Mouse (Mus musculus) lung, embryonic 14.5 days (tissue): ENCODE data around the gene Prex1. TPM values are rescaled to one million over a fixed set of nuclear protein-coding genes. Genes with fewer than 3 reads are reported as not detected.
"Not testable (repeated sequence)": the region's sequence is repeated elsewhere in the genome, so short reads cannot be mapped to it uniquely, and the experiment has no call there.

Experiments used
- ATAC-seq: fragments of 200-750 bp; cut with Nextera tagmentation; 2 replicates; pipeline ENCODE4 v1.8.0; 2017; ENCODE audit warnings: mild to moderate bottlenecking, moderate TSS enrichment, moderate library complexity; ENCODE audit not compliant: insufficient read depth
- DNase-seq: peaks from one replicate; pipeline ENCODE4 v3.0.0-alpha.2; 2015
- H3K27ac ChIP-seq: fragments of 300-500 bp; sonication (generic); 2 replicates; pipeline ENCODE4 v1.5.1; 2014; ENCODE audit warnings: low read depth, mild to moderate bottlenecking, moderate library complexity
- H3K27me3 ChIP-seq: fragments of 300-500 bp; sonication (generic); 2 replicates; pipeline ENCODE4 v1.6.1; 2014; ENCODE audit warnings: low read length, control low read depth; ENCODE audit not compliant: insufficient read depth
- H3K36me3 ChIP-seq: fragments of 300-500 bp; sonication (generic); 2 replicates; pipeline ENCODE4 v1.6.1; 2014; ENCODE audit warnings: control low read depth; ENCODE audit not compliant: insufficient read depth
- H3K4me1 ChIP-seq: fragments of 300-500 bp; sonication (generic); 2 replicates; pipeline ENCODE4 v1.6.1; 2014; ENCODE audit warnings: antibody characterized with exemption, control low read depth; ENCODE audit not compliant: insufficient read depth
- H3K4me2 ChIP-seq: fragments of 300-500 bp; sonication (generic); 2 replicates; pipeline ENCODE4 v1.6.1; 2014; ENCODE audit warnings: mild to moderate bottlenecking
- H3K4me3 ChIP-seq: fragments of 300-500 bp; sonication (generic); 2 replicates; pipeline ENCODE4 v1.5.1; 2014; ENCODE audit warnings: low read depth, low read length
- H3K9ac ChIP-seq: fragments of 300-500 bp; sonication (generic); 2 replicates; pipeline ENCODE4 v1.6.1; 2014
- H3K9me3 ChIP-seq: fragments of 300-500 bp; sonication (generic); 2 replicates; pipeline ENCODE4 v1.6.1; 2016; ENCODE audit warnings: low read depth, low read length, control low read depth
- CTCF ChIP-seq: IDR thresholded peaks from 2 replicates; pipeline ENCODE4 v1.5.1; 2016; ENCODE audit warnings: antibody characterized with exemption, low read depth
- WGBS: fragments of 180-500 bp; shearing (Covaris S2); extraction: QIAGEN DNeasy Blood & Tissue Kit; methylation state at CpG from one replicate; pipeline ENCODE4 v1.1.7; 2014; 5-methylcytosine and 5-hydroxymethylcytosine counted together
- polyA plus RNA-seq: library from polyadenylated mRNA; unstranded; fragments of >200 nt; fragmentation: Nextera tagmentation; extraction: Ambion mirVana; gene quantifications from 2 replicates; pipeline ENCODE4 v1.2.1, GENCODE M21; 2014

Prex1 gene
- polyA plus RNA-seq, 1 experiment from 2014 or later: 12.9 TPM

- peak; percentile 56 for DNase-seq
- Histone ChIP-seq H3K27ac (peak overlapping the region; percentile 69; the same call in 1 of the 2 replicates), H3K36me3 (no peaks in the 10 kb centered on the region), H3K27me3 (no peaks in the 10 kb centered on the region), H3K4me3 (no peak overlapping the region), H3K4me1 (peaks cover 6% of the 10 kb centered on the region; the same call in 1 of the 2 replicates), H3K9me3 (no peaks in the 10 kb centered on the region), H3K4me2 (peak overlapping the region; percentile 1), H3K9ac (no peak overlapping the region)
- 22% methylated on average over 16 of the region's 16 CpGs for WGBS
- ATAC-seq: peak; percentile 55; the same call in 1 of the 2 replicates
- TF ChIP-seq CTCF: no peak
These were observed 191.6 kb downstream of the Prex1 start for GRCm38 (mm10) chr2:166521878-166522611.

- H3K36me3 ChIP-seq: no peaks in the 10 kb centered on the region
- no peaks in the 10 kb centered on the region for H3K9me3 ChIP-seq
- TF ChIP-seq CTCF: no peak
- H3K4me1 ChIP-seq: peaks cover 6% of the 10 kb centered on the region; the same call in 1 of the 2 replicates
- no peak overlapping the region for H3K4me3 ChIP-seq
- 89% methylated on average over 5 of the region's 5 CpGs for WGBS
- H3K27me3 ChIP-seq: no peaks in the 10 kb centered on the region
- ATAC-seq (no peak), DNase-seq (no peak)
- no peak overlapping the region for H3K27ac ChIP-seq
- H3K9ac ChIP-seq: no peak overlapping the region
- H3K4me2 ChIP-seq: no peak overlapping the region
These were observed 192.2 kb downstream of the Prex1 start for GRCm38 (mm10) chr2:166521461-166521860.

- Histone ChIP-seq H3K4me1 (peaks cover 6% of the 10 kb centered on the region; the same call in 1 of the 2 replicates), H3K4me3 (no peak overlapping the region), H3K27ac (no peak overlapping the region), H3K27me3 (no peaks in the 10 kb centered on the region), H3K4me2 (no peak overlapping the region), H3K9ac (no peak overlapping the region), H3K9me3 (no peaks in the 10 kb centered on the region), H3K36me3 (no peaks in the 10 kb centered on the region)
- WGBS: 86% methylated on average over 12 of the region's 12 CpGs
- ATAC-seq: no peak
- no peak for DNase-seq
- no peak for TF ChIP-seq CTCF
These were observed 193.1 kb downstream of the Prex1 start for GRCm38 (mm10) chr2:166520536-166520935.

GRCm38 (mm10) chr2:166517392-166518174 lies 196.0 kb downstream of the Prex1 start:
- peak overlapping the region; percentile 29; the same call in 1 of the 2 replicates for H3K4me2 ChIP-seq
- H3K4me1 ChIP-seq: not testable (repeated sequence)
- DNase-seq: peak; percentile 70

DNA sequence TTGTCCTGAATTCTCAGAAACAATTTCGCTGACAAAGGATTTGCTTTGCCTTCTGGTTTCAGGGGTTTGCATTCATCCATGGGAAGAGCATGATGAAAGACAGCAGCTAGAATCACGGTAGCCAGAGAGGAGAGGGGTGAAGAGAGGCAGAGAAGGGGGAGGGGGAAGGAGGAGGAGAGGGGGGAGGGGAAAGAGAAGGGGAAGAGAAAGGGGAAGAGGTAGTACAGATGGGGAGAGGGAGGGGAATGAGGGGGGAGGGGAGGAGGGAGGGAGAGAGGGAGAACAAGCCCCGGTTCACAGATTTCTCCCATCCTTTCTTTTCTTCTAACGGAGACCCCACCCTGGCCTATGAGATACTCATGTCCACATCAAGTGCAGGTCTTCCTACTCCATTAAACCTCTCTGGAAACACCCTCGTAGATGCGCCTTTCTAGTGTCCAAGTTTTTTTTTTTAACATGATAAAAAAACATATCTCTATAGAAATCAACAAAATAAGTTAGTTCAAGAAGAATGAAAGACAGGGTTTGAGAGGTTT lies 196.7 kb downstream of the Prex1 start:
- Histone ChIP-seq H3K4me1 (no peaks in the 10 kb centered on the region), H3K27me3 (no peaks in the 10 kb centered on the region), H3K9me3 (no peaks in the 10 kb centered on the region), H3K36me3 (no peaks in the 10 kb centered on the region), H3K4me2 (no peak overlapping the region), H3K9ac (no peak overlapping the region), H3K27ac (no peak overlapping the region), H3K4me3 (no peak overlapping the region)
- WGBS: 52% methylated on average over 6 of the region's 6 CpGs
- no peak for DNase-seq
- TF ChIP-seq CTCF: no peak
- no peak for ATAC-seq

More at GRCm38 (mm10) chr2:166517392-166518174, 196.0 kb downstream of the Prex1 start:
- H3K27me3 ChIP-seq, H3K4me3 ChIP-seq, H3K9ac ChIP-seq, H3K9me3 ChIP-seq, H3K27ac ChIP-seq, H3K36me3 ChIP-seq, ATAC-seq: not testable (repeated sequence)
- WGBS: 19% methylated on average over 13 of the region's 17 CpGs

Other genes with a start within 250 kb of the Prex1 start
- gene Trp53rkb, start 78.7 kb upstream of the Prex1 start, polyA plus RNA-seq: 7.3 and 10.9 TPM in 2 replicates
- 6.3 and 6.9 TPM in 2 replicates for gene Arfgef2, start 91.8 kb upstream of the Prex1 start, polyA plus RNA-seq
- gene Cse1l, start 192.2 kb upstream of the Prex1 start, polyA plus RNA-seq: 177 TPM in 2 replicates